8 mouse cellular contexts compared by ENCODE assay signal in genomic region chr10:117432871-117433546, GRCm38 (mm10). TPM values are rescaled to one million over a fixed set of nuclear protein-coding genes. Genes with fewer than 3 reads are reported as not detected.
A peak's percentile ranks its signal among the peaks of the same experiment; 100 is the strongest.
DNase-seq lines count a peak whose midpoint lies in the region; ATAC-seq and TF ChIP-seq lines count a peak whose summit lies in the region.

No protein-coding gene starts in this region.

- peak overlapping the region; percentile 41; the same call in 1 of the 2 replicates for H3K4me2 ChIP-seq in embryonic facial prominence, embryonic 12.5 days (replicated peaks)
- H3K4me2 ChIP-seq in lung, embryonic 14.5 days = peak overlapping the region; percentile 54
- H3K4me2 ChIP-seq in liver, embryonic 16.5 days (ENCODE audit: low read depth, low read length) = peak overlapping the region; percentile 32; the same call in 1 of the 2 replicates

- H3K27ac ChIP-seq in embryonic facial prominence, embryonic 12.5 days = no peak overlapping the region
- H3K27ac ChIP-seq in embryonic facial prominence, embryonic 10.5 days (replicated peaks) = no peak overlapping the region
- H3K27ac ChIP-seq in lung, embryonic 14.5 days (ENCODE audit: low read depth) = no peak overlapping the region
- H3K27ac ChIP-seq in liver, embryonic 16.5 days (ENCODE audit: low read length) = no peak overlapping the region

- no peak for DNase-seq in embryonic facial prominence, embryonic 10.5 days (ENCODE audit: low spot score)
- no peak for DNase-seq in lung, embryonic 14.5 days
- no peak for DNase-seq in lung, postnatal 10 days
- DNase-seq in brain, adult 2 months (ENCODE audit: low read depth, low spot score) = peak; percentile 16
- no peak for DNase-seq in frontal cortex, postnatal 10 days (ENCODE audit: low spot score in 2 of 2)
- no peak for DNase-seq in layer of hippocampus, postnatal 25 days (ENCODE audit: extremely low spot score in 1 of 2, low spot score in 1 of 2)

- no peaks in the 10 kb centered on the region for H3K27me3 ChIP-seq in embryonic facial prominence, embryonic 12.5 days
- peaks cover 37% of the 10 kb centered on the region for H3K27me3 ChIP-seq in embryonic facial prominence, embryonic 10.5 days (replicated peaks; ENCODE audit: low read depth, poor library complexity, severe bottlenecking)
- 0 out of 2 replicates have a peak, but pooled peaks cover 4% of the 10 kb centered on the region for H3K27me3 ChIP-seq in lung, embryonic 14.5 days (ENCODE audit: insufficient read depth, low read length)
- H3K27me3 ChIP-seq in liver, embryonic 16.5 days (ENCODE audit: control insufficient read depth, insufficient read depth, low read depth, low read length) = no peaks in the 10 kb centered on the region

- ATAC-seq in embryonic facial prominence, embryonic 12.5 days (ENCODE audit: insufficient number of reproducible peaks, insufficient read depth, low FRiP score, low TSS enrichment) = no peak
- no peak for ATAC-seq in lung, embryonic 14.5 days (ENCODE audit: insufficient read depth)
- no peak for ATAC-seq in liver, embryonic 16.5 days (ENCODE audit: low read depth)

- 0 out of 2 replicates have a peak, but pooled peaks cover 8% of the 10 kb centered on the region for H3K4me1 ChIP-seq in embryonic facial prominence, embryonic 12.5 days
- peaks cover 29% of the 10 kb centered on the region for H3K4me1 ChIP-seq in embryonic facial prominence, embryonic 10.5 days
- H3K4me1 ChIP-seq in lung, embryonic 14.5 days (ENCODE audit: insufficient read depth) = peaks cover 9% of the 10 kb centered on the region
- peaks cover 9% of the 10 kb centered on the region for H3K4me1 ChIP-seq in liver, embryonic 16.5 days (ENCODE audit: control insufficient read depth, low read depth, low read length)

- WGBS in embryonic facial prominence, embryonic 12.5 days = 93% methylated on average over 7 of the region's 7 CpGs
- 94% methylated on average over 7 of the region's 7 CpGs for WGBS in embryonic facial prominence, embryonic 10.5 days
- WGBS in lung, embryonic 14.5 days = 90% methylated on average over 7 of the region's 7 CpGs
- 72% methylated on average over 7 of the region's 7 CpGs for WGBS in liver, embryonic 16.5 days (ENCODE audit: insufficient replicate concordance)

- H3K9me3 ChIP-seq in embryonic facial prominence, embryonic 12.5 days = no peaks in the 10 kb centered on the region
- H3K9me3 ChIP-seq in embryonic facial prominence, embryonic 10.5 days = no peaks in the 10 kb centered on the region
- H3K9me3 ChIP-seq in lung, embryonic 14.5 days (ENCODE audit: low read depth, low read length) = no peaks in the 10 kb centered on the region
- no peaks in the 10 kb centered on the region for H3K9me3 ChIP-seq in liver, embryonic 16.5 days (replicated peaks; ENCODE audit: control insufficient read depth, low read length)

- TF ChIP-seq CTCF in lung, embryonic 14.5 days (IDR thresholded peaks at IDR 0.05; ENCODE audit: low read depth) = no peak

- no peak overlapping the region for H3K9ac ChIP-seq in embryonic facial prominence, embryonic 12.5 days
- H3K9ac ChIP-seq in lung, embryonic 14.5 days = no peak overlapping the region
- H3K9ac ChIP-seq in liver, embryonic 16.5 days (ENCODE audit: low read depth, low read length) = no peak overlapping the region

- H3K36me3 ChIP-seq in embryonic facial prominence, embryonic 12.5 days = no peaks in the 10 kb centered on the region
- no peaks in the 10 kb centered on the region for H3K36me3 ChIP-seq in embryonic facial prominence, embryonic 10.5 days (replicated peaks)
- H3K36me3 ChIP-seq in lung, embryonic 14.5 days (ENCODE audit: insufficient read depth) = no peaks in the 10 kb centered on the region
- no peaks in the 10 kb centered on the region for H3K36me3 ChIP-seq in liver, embryonic 16.5 days (ENCODE audit: control insufficient read depth, insufficient read depth)

- H3K4me3 ChIP-seq in embryonic facial prominence, embryonic 12.5 days = no peak overlapping the region
- no peak overlapping the region for H3K4me3 ChIP-seq in embryonic facial prominence, embryonic 10.5 days
- peak overlapping the region; percentile 15; the same call in 1 of the 2 replicates for H3K4me3 ChIP-seq in lung, embryonic 14.5 days (ENCODE audit: low read depth, low read length)
- H3K4me3 ChIP-seq in liver, embryonic 16.5 days (ENCODE audit: low read depth, low read length) = no peak overlapping the region; the same call in 1 of the 2 replicates

RNA-seq across cellular contexts. Expression of gene Cpsf6, which starts 53.2 kb away (rescaled TPM):
- 210 and 213 TPM in 2 replicates for polyA plus RNA-seq in embryonic facial prominence, embryonic 12.5 days (2016; fragmentation: Nextera tagmentation; extraction: Ambion mirVana)
- polyA plus RNA-seq in embryonic facial prominence, embryonic 10.5 days (2016; fragmentation: Nextera tagmentation; extraction: Ambion mirVana) = 223 and 230 TPM in 2 replicates
- 186 and 201 TPM in 2 replicates for polyA plus RNA-seq in lung, embryonic 14.5 days (2014; fragmentation: Nextera tagmentation; extraction: Ambion mirVana)
- polyA plus RNA-seq in liver, embryonic 16.5 days (2015; fragmentation: Nextera tagmentation; extraction: Ambion mirVana) = 49.4 and 50.5 TPM in 2 replicates
- 100 to 1,000 TPM; 103 to 115 TPM for total RNA-seq in layer of hippocampus, postnatal 25 days (2021)
